Mouse (Mus musculus) hindbrain, postnatal 0 days (tissue): Measurements from ENCODE around the gene Cdyl2. TPM values are rescaled to one million over a fixed set of nuclear protein-coding genes. Genes with fewer than 3 reads are reported as not detected.

Experiments
- ATAC-seq: fragments of 200-750 bp; cut with Nextera tagmentation; 2 replicates; pipeline ENCODE4 v1.8.0; 2017; ENCODE audit warnings: mild to moderate bottlenecking, moderate TSS enrichment, moderate library complexity
- DNase-seq: peaks from one replicate; pipeline ENCODE4 v3.0.0-alpha.2; 2015; ENCODE audit warnings: low spot score
- H3K27ac ChIP-seq: fragments of 300-500 bp; sonication (generic); 2 replicates; pipeline ENCODE4 v1.5.1; 2014; ENCODE audit warnings: mild to moderate bottlenecking
- H3K27me3 ChIP-seq: fragments of 300-500 bp; sonication (generic); 2 replicates; pipeline ENCODE4 v1.6.1; 2014; ENCODE audit warnings: low read length, mixed read lengths; ENCODE audit not compliant: insufficient read depth
- H3K36me3 ChIP-seq: fragments of 300-500 bp; sonication (generic); 2 replicates; pipeline ENCODE4 v1.6.1; 2014; ENCODE audit warnings: low read length, mixed read lengths; ENCODE audit not compliant: insufficient read depth
- H3K4me1 ChIP-seq: fragments of 300-500 bp; sonication (generic); 2 replicates; pipeline ENCODE4 v1.6.1; 2014; ENCODE audit warnings: antibody characterized with exemption, low read length, mixed read lengths; ENCODE audit not compliant: insufficient read depth
- H3K4me2 ChIP-seq: fragments of 300-500 bp; sonication (generic); 2 replicates; pipeline ENCODE4 v1.6.1; 2014; ENCODE audit warnings: low read depth, mild to moderate bottlenecking, low read length, moderate library complexity, mixed read lengths
- H3K4me3 ChIP-seq: fragments of 300-500 bp; sonication (generic); 2 replicates; pipeline ENCODE4 v1.5.1; 2014; ENCODE audit warnings: low read length
- H3K9ac ChIP-seq: fragments of 300-500 bp; sonication (generic); replicated peaks from 2 replicates; pipeline ENCODE4 v1.6.1; 2014; ENCODE audit warnings: mild to moderate bottlenecking, low read length, moderate library complexity, mixed read lengths
- H3K9me3 ChIP-seq: fragments of 300-500 bp; sonication (generic); 2 replicates; pipeline ENCODE4 v1.6.1; 2016; ENCODE audit warnings: low read length, mixed read lengths
- CTCF ChIP-seq: IDR thresholded peaks from 2 replicates; pipeline ENCODE4 v1.5.1; 2016; ENCODE audit warnings: antibody characterized with exemption, control low read depth, low read depth
- whole genome bisulfite sequencing: fragments of 180-500 bp; shearing (Covaris S2); extraction: QIAGEN DNeasy Blood & Tissue Kit; methylation state at CpG from one replicate; pipeline ENCODE4 v1.1.7; 2014; 5-methylcytosine and 5-hydroxymethylcytosine counted together
- polyA plus RNA-seq: library from polyadenylated mRNA; unstranded; fragments of >200 nt; fragmentation: Nextera tagmentation; extraction: Ambion mirVana; gene quantifications from 2 replicates; pipeline ENCODE4 v1.2.1, GENCODE M21; 2015
- total RNA-seq: library from RNA; depleted of rRNA; stranded (reverse); fragments of >200 nt; gene quantifications from 2 replicates; pipeline ENCODE4 v1.2.3, GENCODE M21; 2014

Gene Cdyl2
- total and polyA plus RNA-seq, 2 experiments from 2014 or later: 10.6 to 15.3 TPM

- Histone ChIP-seq H3K4me3 (no peak overlapping the region), H3K4me1 (no peaks in the 10 kb centered on the region), H3K9me3 (no peaks in the 10 kb centered on the region), H3K27ac (no peak overlapping the region), H3K9ac (no peak overlapping the region), H3K4me2 (no peak overlapping the region), H3K27me3 (no peaks in the 10 kb centered on the region), H3K36me3 (no peaks in the 10 kb centered on the region)
- 90% methylated on average over 7 of the region's 7 CpGs for WGBS
- no peak for TF ChIP-seq CTCF
- ATAC-seq (no peak), DNase-seq (no peak)
These were observed 95.6 kb downstream of the Cdyl2 start for GRCm38 (mm10) chr8:116637193-116637592.

GRCm38 (mm10) chr8:116636396-116636795 lies 96.4 kb downstream of the Cdyl2 start:
- DNase-seq: no peak
- no peaks in the 10 kb centered on the region for H3K36me3 ChIP-seq
- H3K4me2 ChIP-seq: no peak overlapping the region
- H3K9me3 ChIP-seq: no peaks in the 10 kb centered on the region
- no peak overlapping the region for H3K9ac ChIP-seq
- no peak for TF ChIP-seq CTCF
- no peaks in the 10 kb centered on the region for H3K27me3 ChIP-seq
- no peak overlapping the region for H3K27ac ChIP-seq
- no peak for ATAC-seq
- 83% methylated on average over 10 of the region's 10 CpGs for WGBS
- no peak overlapping the region for H3K4me3 ChIP-seq
- no peaks in the 10 kb centered on the region for H3K4me1 ChIP-seq

- no peak for TF ChIP-seq CTCF
- Histone ChIP-seq H3K4me3 (no peak overlapping the region), H3K9ac (no peak overlapping the region), H3K4me1 (no peaks in the 10 kb centered on the region), H3K27ac (no peak overlapping the region), H3K36me3 (no peaks in the 10 kb centered on the region), H3K27me3 (no peaks in the 10 kb centered on the region), H3K9me3 (no peaks in the 10 kb centered on the region), H3K4me2 (no peak overlapping the region)
- DNase-seq (no peak), ATAC-seq (no peak)
- 91% methylated on average over 8 of the region's 8 CpGs for WGBS
These were observed 96.8 kb downstream of the Cdyl2 start for GRCm38 (mm10) chr8:116635972-116636371.

GRCm38 (mm10) chr8:116635261-116635660 lies 97.5 kb downstream of the Cdyl2 start:
- no peak for DNase-seq

GRCm38 (mm10) chr8:116634436-116634835 lies 98.4 kb downstream of the Cdyl2 start:
- WGBS: 83% methylated on average over 4 of the region's 4 CpGs
- Histone ChIP-seq H3K9me3 (no peaks in the 10 kb centered on the region), H3K4me1 (no peaks in the 10 kb centered on the region), H3K36me3 (no peaks in the 10 kb centered on the region), H3K27ac (no peak overlapping the region), H3K4me3 (no peak overlapping the region), H3K4me2 (no peak overlapping the region), H3K9ac (no peak overlapping the region), H3K27me3 (no peaks in the 10 kb centered on the region)
- no peak for DNase-seq
- ATAC-seq: no peak
- no peak for TF ChIP-seq CTCF

More at GRCm38 (mm10) chr8:116635261-116635660, 97.5 kb downstream of the Cdyl2 start:
- H3K36me3 ChIP-seq: no peaks in the 10 kb centered on the region
- 90% methylated on average over 13 of the region's 13 CpGs for WGBS
- no peaks in the 10 kb centered on the region for H3K9me3 ChIP-seq
- H3K27ac ChIP-seq: no peak overlapping the region
- ATAC-seq: no peak
- no peaks in the 10 kb centered on the region for H3K4me1 ChIP-seq
- no peak overlapping the region for H3K4me3 ChIP-seq
- H3K4me2 ChIP-seq: no peak overlapping the region
- no peak overlapping the region for H3K9ac ChIP-seq
- no peak for TF ChIP-seq CTCF
- no peaks in the 10 kb centered on the region for H3K27me3 ChIP-seq

- no peaks in the 10 kb centered on the region for H3K4me1 ChIP-seq
- H3K27me3 ChIP-seq: no peaks in the 10 kb centered on the region
- H3K27ac ChIP-seq: no peak overlapping the region
- no peak overlapping the region for H3K4me3 ChIP-seq
- DNase-seq (no peak), ATAC-seq (no peak)
- no peak overlapping the region for H3K9ac ChIP-seq
- no peaks in the 10 kb centered on the region for H3K36me3 ChIP-seq
- no peak for TF ChIP-seq CTCF
- H3K9me3 ChIP-seq: no peaks in the 10 kb centered on the region
- 71% methylated on average over 10 of the region's 10 CpGs for WGBS
- H3K4me2 ChIP-seq: no peak overlapping the region
These were observed 99.2 kb downstream of the Cdyl2 start for GRCm38 (mm10) chr8:116633470-116634150.

- no peak overlapping the region for H3K4me3 ChIP-seq
- no peaks in the 10 kb centered on the region for H3K36me3 ChIP-seq
- H3K9me3 ChIP-seq: no peaks in the 10 kb centered on the region
- WGBS: 38% methylated on average over 11 of the region's 11 CpGs
- H3K27me3 ChIP-seq: no peaks in the 10 kb centered on the region
- DNase-seq (no peak), ATAC-seq (no peak)
- no peak overlapping the region for H3K27ac ChIP-seq
- H3K9ac ChIP-seq: no peak overlapping the region
- no peaks in the 10 kb centered on the region for H3K4me1 ChIP-seq
- no peak for TF ChIP-seq CTCF
- H3K4me2 ChIP-seq: no peak overlapping the region
These were observed 102.7 kb downstream of the Cdyl2 start for GRCm38 (mm10) chr8:116630066-116630465.
